Mouse (Mus musculus) midbrain, embryonic 16.5 days (tissue): ENCODE measurements around the gene Hdlbp. TPM values are rescaled to one million over a fixed set of nuclear protein-coding genes. Genes with fewer than 3 reads are reported as not detected.
"Not testable (repeated sequence)": the region's sequence is repeated elsewhere in the genome, so short reads cannot be mapped to it uniquely, and the experiment has no call there.

Source experiments
- ATAC-seq: fragments of 200-750 bp; cut with Nextera tagmentation; 2 replicates; pipeline ENCODE4 v1.8.0; 2017; ENCODE audit warnings: moderate TSS enrichment
- H3K27ac ChIP-seq: fragments of 300-500 bp; sonication (generic); 2 replicates; pipeline ENCODE4 v1.5.1; 2014; ENCODE audit warnings: mild to moderate bottlenecking, low read length, mixed read lengths
- H3K27me3 ChIP-seq: fragments of 300-500 bp; sonication (generic); 2 replicates; pipeline ENCODE4 v1.6.1; 2014; ENCODE audit warnings: low read depth, low read length, mixed read lengths; ENCODE audit not compliant: control insufficient read depth, insufficient read depth
- H3K36me3 ChIP-seq: fragments of 300-500 bp; sonication (generic); 2 replicates; pipeline ENCODE4 v1.6.1; 2014; ENCODE audit warnings: mild to moderate bottlenecking, low read length, moderate library complexity, mixed read lengths; ENCODE audit not compliant: control insufficient read depth, insufficient read depth
- H3K4me1 ChIP-seq: fragments of 300-500 bp; sonication (generic); 2 replicates; pipeline ENCODE4 v1.6.1; 2014; ENCODE audit warnings: mild to moderate bottlenecking, low read length, mixed read lengths; ENCODE audit not compliant: control insufficient read depth, insufficient read depth
- H3K4me2 ChIP-seq: fragments of 300-500 bp; sonication (generic); 2 replicates; pipeline ENCODE4 v1.6.1; 2014; ENCODE audit warnings: mild to moderate bottlenecking, low read length, mixed read lengths
- H3K4me3 ChIP-seq: fragments of 300-500 bp; sonication (generic); 2 replicates; pipeline ENCODE4 v1.5.1; 2014; ENCODE audit warnings: low read depth, mild to moderate bottlenecking, low read length, moderate library complexity, mixed read lengths
- H3K9ac ChIP-seq: fragments of 300-500 bp; sonication (generic); 2 replicates; pipeline ENCODE4 v1.6.1; 2014; ENCODE audit warnings: low read depth, low read length, mixed read lengths
- H3K9me3 ChIP-seq: fragments of 300-500 bp; sonication (generic); replicated peaks from 2 replicates; pipeline ENCODE4 v1.6.1; 2014; ENCODE audit warnings: mild to moderate bottlenecking, low read length, mixed read lengths; ENCODE audit not compliant: control insufficient read depth, poor library complexity, severe bottlenecking
- WGBS: fragments of 180-500 bp; shearing (Covaris S2); extraction: QIAGEN DNeasy Blood & Tissue Kit; methylation state at CpG from one replicate; pipeline ENCODE4 v1.1.7; 2014; 5-methylcytosine and 5-hydroxymethylcytosine counted together
- polyA plus RNA-seq: library from polyadenylated mRNA; unstranded; fragments of >200 nt; fragmentation: Nextera tagmentation; extraction: Ambion mirVana; gene quantifications from 2 replicates; pipeline ENCODE4 v1.2.1, GENCODE M21; 2015

The Hdlbp gene
- 53.5 and 66.7 TPM in 2 replicates for polyA plus RNA-seq

- Histone ChIP-seq H3K4me1 (peaks cover 17% of the 10 kb centered on the region), H3K9me3 (no peaks in the 10 kb centered on the region), H3K4me3 (peak within 1 kb of the TSS; percentile 87), H3K36me3 (no peaks in the 10 kb centered on the region), H3K27ac (peak within 1 kb of the TSS; percentile 97), H3K27me3 (no peaks in the 10 kb centered on the region), H3K4me2 (peak within 1 kb of the TSS; percentile 67), H3K9ac (peak within 1 kb of the TSS; percentile 92)
- under 1% methylated on average over 73 of the region's 74 CpGs for WGBS
- ATAC-seq, result peak; percentile 95
Measured at GRCm38 (mm10) chr1:93478586-93479475, at the start of gene Hdlbp. Gene Hdlbp (minus strand): TSS chr1:93478815.

GRCm38 (mm10) chr1:93522325-93522724 lies 43.7 kb upstream of the Hdlbp start:
- no peak for ATAC-seq
- no peak overlapping the region for H3K4me3 ChIP-seq
- H3K9ac ChIP-seq, result no peak overlapping the region
- no peaks in the 10 kb centered on the region for H3K27me3 ChIP-seq
- no peaks in the 10 kb centered on the region for H3K36me3 ChIP-seq
- H3K4me1 ChIP-seq, result no peaks in the 10 kb centered on the region
- H3K27ac ChIP-seq, result no peak overlapping the region
- no peak overlapping the region for H3K4me2 ChIP-seq
- no peaks in the 10 kb centered on the region for H3K9me3 ChIP-seq
- 81% methylated on average over 1 of the region's 1 CpGs for WGBS

GRCm38 (mm10) chr1:93521491-93521890 lies 42.9 kb upstream of the Hdlbp start:
- H3K9ac ChIP-seq, result no peak overlapping the region
- ATAC-seq, result no peak
- H3K27ac ChIP-seq, result no peak overlapping the region
- no peak overlapping the region for H3K4me3 ChIP-seq
- no peaks in the 10 kb centered on the region for H3K9me3 ChIP-seq
- H3K36me3 ChIP-seq, result no peaks in the 10 kb centered on the region
- no peaks in the 10 kb centered on the region for H3K4me1 ChIP-seq
- 80% methylated on average over 2 of the region's 2 CpGs for WGBS
- H3K4me2 ChIP-seq, result no peak overlapping the region
- H3K27me3 ChIP-seq, result no peaks in the 10 kb centered on the region

- Histone ChIP-seq H3K4me2 (no peak overlapping the region), H3K27ac (no peak overlapping the region), H3K4me3 (no peak overlapping the region), H3K27me3 (no peaks in the 10 kb centered on the region), H3K36me3 (0 out of 2 replicates have a peak, but pooled peaks cover 2% of the 10 kb centered on the region), H3K9me3 (no peaks in the 10 kb centered on the region), H3K9ac (no peak overlapping the region), H3K4me1 (peaks cover 13% of the 10 kb centered on the region)
- WGBS, result 75% methylated on average over 14 of the region's 14 CpGs
- ATAC-seq, result no peak
Measured at GRCm38 (mm10) chr1:93513221-93513620, 34.6 kb upstream of the Hdlbp start.

GRCm38 (mm10) chr1:93512351-93512690 lies 33.7 kb upstream of the Hdlbp start:
- 2% methylated on average over 15 of the region's 15 CpGs for WGBS
- Histone ChIP-seq H3K9ac (peak overlapping the region; percentile 79), H3K4me1 (peaks cover 13% of the 10 kb centered on the region), H3K27ac (peak overlapping the region; percentile 54), H3K9me3 (no peaks in the 10 kb centered on the region), H3K4me3 (peak overlapping the region; percentile 80), H3K4me2 (peak overlapping the region; percentile 69), H3K36me3 (0 out of 2 replicates have a peak, but pooled peaks cover 2% of the 10 kb centered on the region), H3K27me3 (no peaks in the 10 kb centered on the region)
- peak; percentile 78 for ATAC-seq

GRCm38 (mm10) chr1:93511585-93512350 lies 33.2 kb upstream of the Hdlbp start, which contains the start of gene Farp2:
Gene Farp2 (plus strand): TSS chr1:93512079.
- ATAC-seq, result peak; percentile 95
- Histone ChIP-seq H3K27ac (peak within 1 kb of the TSS; percentile 54), H3K27me3 (no peaks in the 10 kb centered on the region), H3K9ac (peak within 1 kb of the TSS; percentile 79), H3K36me3 (0 out of 2 replicates have a peak, but pooled peaks cover 2% of the 10 kb centered on the region), H3K4me2 (peak within 1 kb of the TSS; percentile 69), H3K9me3 (no peaks in the 10 kb centered on the region), H3K4me1 (peaks cover 13% of the 10 kb centered on the region), H3K4me3 (peak within 1 kb of the TSS; percentile 80)
- WGBS, result under 1% methylated on average over 56 of the region's 71 CpGs

- H3K4me2 ChIP-seq, H3K27me3 ChIP-seq, H3K9me3 ChIP-seq, ATAC-seq, H3K9ac ChIP-seq, H3K4me3 ChIP-seq, H3K27ac ChIP-seq, H3K36me3 ChIP-seq: not testable (repeated sequence)
- H3K4me1 ChIP-seq, result peaks cover 13% of the 10 kb centered on the region
- WGBS, result 27% methylated on average over 1 of the region's 1 CpGs
Measured at GRCm38 (mm10) chr1:93508576-93508975, 30.0 kb upstream of the Hdlbp start.

GRCm38 (mm10) chr1:93506944-93507676 lies 28.5 kb upstream of the Hdlbp start:
- Histone ChIP-seq H3K9ac (no peak overlapping the region), H3K27me3 (no peaks in the 10 kb centered on the region), H3K4me2 (no peak overlapping the region), H3K4me1 (peaks cover 6% of the 10 kb centered on the region; the same call in 1 of the 2 replicates), H3K9me3 (no peaks in the 10 kb centered on the region), H3K27ac (no peak overlapping the region), H3K36me3 (peaks cover 14% of the 10 kb centered on the region), H3K4me3 (no peak overlapping the region)
- ATAC-seq, result 0 out of 2 replicates have a peak, but pooled peaks have one; percentile 34
- 47% methylated on average over 10 of the region's 10 CpGs for WGBS
